Mouse (Mus musculus) E14TG2a.4 (cell line): Measurements from ENCODE around the gene Olfr1382.
"Not testable (repeated sequence)": the region's sequence is repeated elsewhere in the genome, so short reads cannot be mapped to it uniquely, and the experiment has no call there.

Experiments
- CTCF ChIP-seq: conservative IDR thresholded peaks from 2 replicates; pipeline ENCODE4 v1.5.1; 2014; ENCODE audit warnings: low read length
- NANOG ChIP-seq: IDR thresholded peaks from 2 replicates; pipeline ENCODE4 v1.6.1; 2014; ENCODE audit warnings: borderline replicate concordance, low read length, mixed read lengths

- peak; percentile 17; the same call in 1 of the 2 replicates for TF ChIP-seq CTCF
- not testable (repeated sequence) for TF ChIP-seq NANOG
Measured at GRCm38 (mm10) chr11:49554033-49554432, 26.0 kb downstream of the Olfr1382 start.
